In genomic region chr11:94370809-94371208, GRCm38 (mm10) we compare ENCODE assay signal across 10 mouse cellular contexts. TPM values are rescaled to one million over a fixed set of nuclear protein-coding genes. Genes with fewer than 3 reads are reported as not detected.
A peak's percentile ranks its signal among the peaks of the same experiment; 100 is the strongest.
DNase-seq lines count a peak whose midpoint lies in the region; ATAC-seq lines count a peak whose summit lies in the region.
"Had no signal": no experiment of that assay in that cellular context is flagged by ENCODE, and none has a peak within 500 bp of the region (broad histone marks: within the 10 kb centered on the region; RNA-seq: fewer than 3 reads in every experiment).

No protein-coding gene starts in this region.

- no peak for ATAC-seq in midbrain, embryonic 12.5 days (ENCODE audit: low FRiP score, low read depth)
- ATAC-seq in midbrain, embryonic 15.5 days (replicated peaks) = no peak
- peak; percentile 94 for ATAC-seq in common myeloid progenitor, adult 5-6 weeks (replicated peaks; ENCODE audit: low read depth, poor library complexity, severe bottlenecking)
- peak; percentile 69 for ATAC-seq in liver, embryonic 16.5 days (ENCODE audit: low read depth)
- ATAC-seq in forebrain, embryonic 14.5 days = no peak
- ATAC-seq in heart, embryonic 11.5 days (replicated peaks; ENCODE audit: insufficient number of reproducible peaks, low FRiP score, low TSS enrichment) = no peak

- H3K9me3 ChIP-seq in midbrain, embryonic 12.5 days = peaks cover 7% of the 10 kb centered on the region; the same call in 1 of the 2 replicates
- H3K9me3 ChIP-seq in midbrain, embryonic 15.5 days = no peaks in the 10 kb centered on the region
- no peaks in the 10 kb centered on the region for H3K9me3 ChIP-seq in liver, embryonic 16.5 days (replicated peaks; ENCODE audit: control insufficient read depth, low read length)
- H3K9me3 ChIP-seq in forebrain, embryonic 14.5 days (replicated peaks; ENCODE audit: control insufficient read depth, low read length) = no peaks in the 10 kb centered on the region
- H3K9me3 ChIP-seq in heart, embryonic 11.5 days (replicated peaks; ENCODE audit: control insufficient read depth, low read length) = no peaks in the 10 kb centered on the region

- H3K4me3 ChIP-seq in midbrain, embryonic 12.5 days = no peak overlapping the region
- no peak overlapping the region for H3K4me3 ChIP-seq in midbrain, embryonic 15.5 days
- no peak overlapping the region for H3K4me3 ChIP-seq in liver, embryonic 16.5 days (ENCODE audit: low read depth, low read length)
- H3K4me3 ChIP-seq in forebrain, embryonic 14.5 days (ENCODE audit: low read depth, low read length) = no peak overlapping the region
- no peak overlapping the region for H3K4me3 ChIP-seq in heart, embryonic 11.5 days (ENCODE audit: low read depth, low read length)

- H3K27me3 ChIP-seq in midbrain, embryonic 12.5 days = peaks cover 7% of the 10 kb centered on the region; the same call in 1 of the 2 replicates
- H3K27me3 ChIP-seq in midbrain, embryonic 15.5 days (replicated peaks) = no peaks in the 10 kb centered on the region
- no peaks in the 10 kb centered on the region for H3K27me3 ChIP-seq in liver, embryonic 16.5 days (ENCODE audit: control insufficient read depth, insufficient read depth, low read depth, low read length)
- H3K27me3 ChIP-seq in forebrain, embryonic 14.5 days (replicated peaks; ENCODE audit: control insufficient read depth, insufficient read depth, low read length) = no peaks in the 10 kb centered on the region
- H3K27me3 ChIP-seq in heart, embryonic 11.5 days (ENCODE audit: control insufficient read depth, insufficient read depth, low read length) = peaks cover 15% of the 10 kb centered on the region

- H3K4me2 ChIP-seq in midbrain, embryonic 12.5 days (replicated peaks) = no peak overlapping the region
- no peak overlapping the region for H3K4me2 ChIP-seq in midbrain, embryonic 15.5 days
- no peak overlapping the region for H3K4me2 ChIP-seq in liver, embryonic 16.5 days (ENCODE audit: low read depth, low read length)
- H3K4me2 ChIP-seq in forebrain, embryonic 14.5 days (ENCODE audit: low read length) = no peak overlapping the region
- no peak overlapping the region for H3K4me2 ChIP-seq in heart, embryonic 11.5 days
- H3K4me2 ChIP-seq: lung, embryonic 14.5 days had no signal

- WGBS in midbrain, embryonic 12.5 days = 52% methylated on average over 5 of the region's 5 CpGs
- 64% methylated on average over 5 of the region's 5 CpGs for WGBS in midbrain, embryonic 15.5 days
- 15% methylated on average over 5 of the region's 5 CpGs for WGBS in liver, embryonic 16.5 days (ENCODE audit: insufficient replicate concordance)
- WGBS in forebrain, embryonic 14.5 days = 62% methylated on average over 5 of the region's 5 CpGs
- WGBS in heart, embryonic 11.5 days (ENCODE audit: insufficient replicate concordance) = 10% methylated on average over 5 of the region's 5 CpGs

- H3K4me1 ChIP-seq in midbrain, embryonic 12.5 days = 0 out of 2 replicates have a peak, but pooled peaks cover 3% of the 10 kb centered on the region
- no peaks in the 10 kb centered on the region for H3K4me1 ChIP-seq in midbrain, embryonic 15.5 days
- peaks cover 10% of the 10 kb centered on the region for H3K4me1 ChIP-seq in liver, embryonic 16.5 days (ENCODE audit: control insufficient read depth, low read depth, low read length)
- H3K4me1 ChIP-seq in forebrain, embryonic 14.5 days (ENCODE audit: control insufficient read depth, insufficient read depth, low read length) = no peaks in the 10 kb centered on the region
- H3K4me1 ChIP-seq in heart, embryonic 11.5 days (ENCODE audit: control insufficient read depth, insufficient read depth, low read length) = 0 out of 2 replicates have a peak, but pooled peaks cover 7% of the 10 kb centered on the region

- peak; percentile 31 for DNase-seq in thymus, postnatal 14 days
- DNase-seq in forebrain, embryonic 14.5 days (ENCODE audit: low spot score) = no peak
- DNase-seq in frontal cortex, postnatal 10 days (ENCODE audit: low spot score in 2 of 2) = no peak
- DNase-seq: cerebellum, adult 8-10 months; lung, embryonic 14.5 days had no signal

- no peaks in the 10 kb centered on the region for H3K36me3 ChIP-seq in midbrain, embryonic 12.5 days
- H3K36me3 ChIP-seq in midbrain, embryonic 15.5 days (replicated peaks) = no peaks in the 10 kb centered on the region
- no peaks in the 10 kb centered on the region for H3K36me3 ChIP-seq in liver, embryonic 16.5 days (ENCODE audit: control insufficient read depth, insufficient read depth)
- H3K36me3 ChIP-seq in forebrain, embryonic 14.5 days (ENCODE audit: control insufficient read depth, insufficient read depth, low read length) = no peaks in the 10 kb centered on the region
- H3K36me3 ChIP-seq in heart, embryonic 11.5 days (ENCODE audit: control insufficient read depth, insufficient read depth, low read length) = no peaks in the 10 kb centered on the region

- 0 out of 2 replicates have a peak overlapping the region, but pooled peaks have one; percentile 5 for H3K9ac ChIP-seq in midbrain, embryonic 12.5 days (replicated peaks)
- H3K9ac ChIP-seq in midbrain, embryonic 15.5 days = no peak overlapping the region
- no peak overlapping the region for H3K9ac ChIP-seq in liver, embryonic 16.5 days (ENCODE audit: low read depth, low read length)
- H3K9ac ChIP-seq in forebrain, embryonic 14.5 days (ENCODE audit: low read length) = no peak overlapping the region
- H3K9ac ChIP-seq in heart, embryonic 11.5 days (ENCODE audit: low read depth, low read length) = no peak overlapping the region
- H3K9ac ChIP-seq: lung, embryonic 14.5 days had no signal

- H3K27ac ChIP-seq in midbrain, embryonic 12.5 days (replicated peaks) = no peak overlapping the region
- H3K27ac ChIP-seq in midbrain, embryonic 15.5 days = no peak overlapping the region
- H3K27ac ChIP-seq in liver, embryonic 16.5 days (ENCODE audit: low read length) = no peak overlapping the region
- H3K27ac ChIP-seq in forebrain, embryonic 14.5 days (ENCODE audit: low read depth, low read length) = no peak overlapping the region
- no peak overlapping the region for H3K27ac ChIP-seq in heart, embryonic 11.5 days (ENCODE audit: low read depth, low read length)

RNA-seq across cellular contexts. Expression of gene Abcc3, which starts 22.0 kb away (rescaled TPM):
- polyA plus RNA-seq in midbrain, embryonic 12.5 days (2016; fragmentation: Nextera tagmentation; extraction: Ambion mirVana) = 0.57 and 0.89 TPM in 2 replicates
- polyA plus RNA-seq in midbrain, embryonic 15.5 days (2015; fragmentation: Nextera tagmentation; extraction: Ambion mirVana) = 0.70 and 1.3 TPM in 2 replicates
- total RNA-seq in common myeloid progenitor, adult 5-6 weeks (2017) = 0.27 TPM in 1 of 2 replicates, not detected in the other
- 9.4 and 10.2 TPM in 2 replicates for polyA plus RNA-seq in liver, embryonic 16.5 days (2015; fragmentation: Nextera tagmentation; extraction: Ambion mirVana)
- polyA plus RNA-seq in forebrain, embryonic 14.5 days (2014; fragmentation: Nextera tagmentation; extraction: Ambion mirVana) = 0.27 and 1.7 TPM in 2 replicates
- polyA plus RNA-seq in heart, embryonic 11.5 days (2014; fragmentation: Nextera tagmentation; extraction: Ambion mirVana) = 0.34 and 0.96 TPM in 2 replicates

RNA-seq across cellular contexts. Expression of gene Ankrd40, which starts 43.0 kb away (rescaled TPM):
- 19.7 and 21.7 TPM in 2 replicates for polyA plus RNA-seq in midbrain, embryonic 12.5 days (2016; fragmentation: Nextera tagmentation; extraction: Ambion mirVana)
- 16.7 and 18.4 TPM in 2 replicates for polyA plus RNA-seq in midbrain, embryonic 15.5 days (2015; fragmentation: Nextera tagmentation; extraction: Ambion mirVana)
- 32.2 and 56.7 TPM in 2 replicates for total RNA-seq in common myeloid progenitor, adult 5-6 weeks (2017)
- polyA plus RNA-seq in liver, embryonic 16.5 days (2015; fragmentation: Nextera tagmentation; extraction: Ambion mirVana) = 2.9 and 3.5 TPM in 2 replicates
- polyA plus RNA-seq in forebrain, embryonic 14.5 days (2014; fragmentation: Nextera tagmentation; extraction: Ambion mirVana) = 10.2 and 10.3 TPM in 2 replicates
- polyA plus RNA-seq in heart, embryonic 11.5 days (2014; fragmentation: Nextera tagmentation; extraction: Ambion mirVana) = 34.3 and 34.9 TPM in 2 replicates

RNA-seq across cellular contexts. Expression of gene Luc7l3, which starts 49.0 kb away (rescaled TPM):
- polyA plus RNA-seq in midbrain, embryonic 12.5 days (2016; fragmentation: Nextera tagmentation; extraction: Ambion mirVana) = 145 and 162 TPM in 2 replicates
- 129 and 143 TPM in 2 replicates for polyA plus RNA-seq in midbrain, embryonic 15.5 days (2015; fragmentation: Nextera tagmentation; extraction: Ambion mirVana)
- total RNA-seq in common myeloid progenitor, adult 5-6 weeks (2017) = 345 and 486 TPM in 2 replicates
- 34.8 and 40.6 TPM in 2 replicates for polyA plus RNA-seq in liver, embryonic 16.5 days (2015; fragmentation: Nextera tagmentation; extraction: Ambion mirVana)
- 89.6 and 104 TPM in 2 replicates for polyA plus RNA-seq in forebrain, embryonic 14.5 days (2014; fragmentation: Nextera tagmentation; extraction: Ambion mirVana)
- polyA plus RNA-seq in heart, embryonic 11.5 days (2014; fragmentation: Nextera tagmentation; extraction: Ambion mirVana) = 77.9 and 79.4 TPM in 2 replicates

Comparison
In these comparisons a context has a peak if more than half of its experiments do, and no peak if none do; other contexts are left out.
1. ATAC-seq: peak in common myeloid progenitor, adult 5-6 weeks (single experiment) and liver, embryonic 16.5 days (single experiment); none in midbrain, embryonic 12.5 days (single experiment), midbrain, embryonic 15.5 days (single experiment), forebrain, embryonic 14.5 days (single experiment) and heart, embryonic 11.5 days (single experiment).